Mouse (Mus musculus): ENCODE measurements around the gene Fut7. TPM values are rescaled to one million over a fixed set of nuclear protein-coding genes. Genes with fewer than 3 reads are reported as not detected.

The Fut7 gene
- polyA plus RNA-seq, 1 experiment from 2014 or later = 0.17 TPM

DNA sequence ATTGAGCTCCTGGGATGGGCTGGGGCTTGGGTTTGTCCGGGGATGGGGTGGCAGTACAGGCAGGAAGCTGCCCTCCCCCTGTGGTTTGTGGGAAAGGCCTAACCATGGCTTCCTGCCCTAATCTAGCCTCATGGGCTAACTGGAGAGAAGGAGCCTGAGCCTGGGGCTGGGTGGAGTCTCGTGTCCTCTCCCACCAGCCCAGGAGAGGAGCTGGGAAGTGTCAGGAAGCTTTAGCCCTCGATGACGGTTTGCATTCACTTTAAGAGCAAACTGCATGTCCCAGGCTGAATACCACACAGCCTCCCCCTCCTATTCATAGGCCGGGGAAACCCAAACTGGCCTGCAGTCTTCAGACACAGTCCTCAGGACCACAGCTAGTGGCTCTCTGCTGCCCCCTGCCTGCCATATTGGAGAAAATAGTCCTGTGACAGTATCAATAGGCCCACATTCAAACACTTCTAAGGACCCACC lies 3.7 kb downstream of the Fut7 start:
- Histone ChIP-seq H3K27me3 (peaks cover 66% of the 10 kb centered on the region), H3K27ac (no peak overlapping the region), H3K9me3 (no peaks in the 10 kb centered on the region), H3K4me3 (no peak overlapping the region), H3K9ac (no peak overlapping the region), H3K4me1 (peaks cover 8% of the 10 kb centered on the region), H3K4me2 (no peak overlapping the region), H3K36me3 (no peaks in the 10 kb centered on the region)
- whole genome bisulfite sequencing = 29% methylated on average over 5 of the region's 5 CpGs
- no peak for ATAC-seq (ENCODE audit: insufficient number of reproducible peaks, insufficient read depth, low FRiP score, low TSS enrichment, low read depth)

DNA sequence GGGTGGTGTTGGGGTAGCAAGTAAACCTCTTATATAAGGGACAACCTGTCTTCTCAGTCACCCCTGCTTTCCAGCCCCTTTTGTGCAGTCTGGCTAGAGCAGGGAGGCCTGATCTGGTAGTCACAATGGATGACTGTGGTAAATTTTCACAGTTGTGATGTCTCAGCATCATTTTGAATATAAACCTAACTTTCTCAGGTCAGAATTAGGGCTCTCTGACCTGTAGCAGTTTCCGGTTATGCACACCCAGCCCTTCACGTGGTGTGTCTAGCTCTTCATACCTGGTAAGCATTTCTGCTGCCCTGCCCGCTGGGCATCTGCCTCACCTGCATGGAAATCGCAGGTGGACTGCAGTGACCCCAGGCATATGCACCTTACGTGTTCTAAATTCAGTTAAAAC lies 4.2 kb downstream of the Fut7 start:
- peaks cover 66% of the 10 kb centered on the region for H3K27me3 ChIP-seq
- no peak overlapping the region for H3K4me2 ChIP-seq
- peaks cover 8% of the 10 kb centered on the region for H3K4me1 ChIP-seq
- no peak overlapping the region for H3K4me3 ChIP-seq
- no peak overlapping the region for H3K9ac ChIP-seq
- WGBS = 90% methylated on average over 5 of the region's 5 CpGs
- no peak overlapping the region for H3K27ac ChIP-seq
- no peaks in the 10 kb centered on the region for H3K9me3 ChIP-seq
- no peak for ATAC-seq (ENCODE audit: insufficient number of reproducible peaks, insufficient read depth, low FRiP score, low TSS enrichment, low read depth)
- H3K36me3 ChIP-seq = no peaks in the 10 kb centered on the region

DNA sequence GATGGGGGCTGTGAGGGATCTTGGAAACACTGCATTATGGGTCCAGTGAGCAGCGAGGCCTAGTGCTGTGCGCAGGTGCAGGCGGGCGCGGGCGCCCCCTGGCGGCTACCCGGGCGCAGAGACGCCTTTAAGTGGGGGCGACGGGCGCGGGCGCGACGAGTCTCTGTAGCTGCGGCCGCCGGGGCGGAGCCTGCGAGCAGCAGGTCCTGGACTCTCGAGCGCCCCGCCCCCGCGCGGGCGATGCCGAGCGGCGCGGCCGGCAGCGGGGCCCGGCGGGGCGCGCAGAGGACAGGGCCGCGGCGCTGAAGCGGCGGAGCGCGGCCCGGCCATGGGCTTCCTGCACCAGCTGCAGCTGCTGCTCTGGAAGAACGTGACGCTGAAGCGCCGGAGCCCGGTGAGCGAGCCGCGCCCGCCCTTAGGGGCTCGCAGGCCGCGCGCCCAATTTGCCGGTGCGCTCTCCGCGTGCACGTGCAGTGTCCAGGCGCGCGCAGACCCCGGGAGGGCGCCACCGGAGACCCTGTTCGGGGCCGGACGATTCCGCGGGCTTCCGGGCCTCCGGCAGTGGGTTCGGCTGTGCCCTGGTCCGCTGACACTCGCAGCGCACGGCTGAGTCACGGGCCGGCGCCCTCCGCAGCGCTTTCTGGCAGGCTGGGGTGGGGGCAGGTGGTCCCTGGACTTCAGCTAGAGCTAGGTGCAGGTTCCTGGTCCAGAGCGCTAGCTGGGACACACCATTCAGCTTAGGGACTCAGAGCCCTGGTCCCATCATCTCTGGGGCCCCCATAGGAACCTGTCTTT lies 5.6 kb downstream of the Fut7 start, which contains the start of gene Abca2:
Gene Abca2, plus strand, starts transcription at position 262 of the 795 bp plus-strand sequence.
- Histone ChIP-seq H3K27me3 (peaks cover 53% of the 10 kb centered on the region), H3K27ac (no peak within 1 kb of the TSS; the same call in 1 of the 2 replicates)
- ATAC-seq (ENCODE audit: insufficient number of reproducible peaks, insufficient read depth, low FRiP score, low TSS enrichment, low read depth) = peak; percentile 73

DNA sequence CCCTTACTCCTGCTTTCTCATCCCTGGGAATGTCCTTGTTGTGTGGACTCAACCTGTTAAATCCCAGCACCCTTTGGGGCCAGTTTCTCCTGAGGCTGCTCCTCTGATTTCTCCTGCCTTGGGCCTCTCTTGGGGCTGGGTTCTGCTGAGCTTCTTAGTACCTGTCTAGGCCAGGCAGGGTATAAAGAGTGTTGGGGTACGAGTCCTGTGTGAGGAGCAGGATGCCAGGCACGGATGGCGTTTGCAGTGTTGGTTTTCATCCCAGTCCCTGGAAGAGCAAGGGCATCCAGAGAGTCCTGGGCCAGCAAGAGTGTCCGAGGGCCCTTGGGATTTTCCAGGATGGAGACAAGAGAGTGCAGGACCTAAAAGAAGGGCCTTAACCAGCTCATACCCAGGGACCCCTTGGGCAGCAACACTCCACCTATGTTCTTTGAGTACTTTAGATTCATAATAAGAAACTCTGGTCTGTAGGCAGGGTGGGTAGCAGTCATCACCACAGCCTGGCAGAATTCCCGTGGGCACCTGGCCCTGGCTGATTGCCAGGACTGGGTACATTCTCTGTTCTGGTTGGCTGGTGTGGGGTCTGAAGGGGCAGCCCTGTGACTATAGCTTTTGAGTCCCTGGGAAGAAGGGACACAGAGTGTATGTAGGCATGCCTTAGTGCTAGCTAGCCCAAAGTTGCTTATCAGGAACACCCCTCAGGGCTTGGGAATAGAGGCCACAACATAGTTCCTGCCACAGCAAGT lies 6.5 kb downstream of the Fut7 start:
- H3K9ac ChIP-seq = peak overlapping the region; percentile 49; the same call in 1 of the 2 replicates
- no peak overlapping the region for H3K27ac ChIP-seq
- H3K36me3 ChIP-seq = no peaks in the 10 kb centered on the region
- peak overlapping the region; percentile 94 for H3K4me2 ChIP-seq
- peaks cover 8% of the 10 kb centered on the region for H3K4me1 ChIP-seq
- peak overlapping the region; percentile 69 for H3K4me3 ChIP-seq
- H3K9me3 ChIP-seq = no peaks in the 10 kb centered on the region
- ATAC-seq (ENCODE audit: insufficient number of reproducible peaks, insufficient read depth, low FRiP score, low TSS enrichment, low read depth) = no peak
- H3K27me3 ChIP-seq = peaks cover 46% of the 10 kb centered on the region
- WGBS = 70% methylated on average over 5 of the region's 5 CpGs

More for the DNA sequence above, 5.6 kb downstream of the Fut7 start, which contains the start of gene Abca2:
- Histone ChIP-seq H3K9me3 (no peaks in the 10 kb centered on the region), H3K9ac (peak within 1 kb of the TSS; percentile 81), H3K4me3 (peak within 1 kb of the TSS; percentile 69), H3K4me2 (peak within 1 kb of the TSS; percentile 94), H3K36me3 (no peaks in the 10 kb centered on the region), H3K4me1 (peaks cover 8% of the 10 kb centered on the region)
- under 1% methylated on average over 89 of the region's 89 CpGs for WGBS

- H3K4me3 ChIP-seq = no peak overlapping the region
- H3K36me3 ChIP-seq = 0 out of 2 replicates have a peak, but pooled peaks cover 3% of the 10 kb centered on the region
- no peak overlapping the region for H3K27ac ChIP-seq
- no peak overlapping the region for H3K9ac ChIP-seq
- H3K27me3 ChIP-seq = peaks cover 36% of the 10 kb centered on the region
- 57% methylated on average over 17 of the region's 17 CpGs for WGBS
- no peak for ATAC-seq (ENCODE audit: insufficient number of reproducible peaks, insufficient read depth, low FRiP score, low TSS enrichment, low read depth)
- no peaks in the 10 kb centered on the region for H3K9me3 ChIP-seq
- peaks cover 8% of the 10 kb centered on the region for H3K4me1 ChIP-seq
- no peak overlapping the region for H3K4me2 ChIP-seq
Measured at GRCm38 (mm10) chr2:25430395-25431233, 7.5 kb downstream of the Fut7 start.

GRCm38 (mm10) chr2:25431308-25431855 lies 8.3 kb downstream of the Fut7 start:
- Histone ChIP-seq H3K9ac (no peak overlapping the region; the same call in 1 of the 2 replicates), H3K36me3 (0 out of 2 replicates have a peak, but pooled peaks cover 3% of the 10 kb centered on the region)

GRCm38 (mm10) chr2:25432326-25433098 lies 9.4 kb downstream of the Fut7 start:
- Histone ChIP-seq H3K4me1 (peaks cover 8% of the 10 kb centered on the region), H3K36me3 (peaks cover 4% of the 10 kb centered on the region; the same call in 1 of the 2 replicates), H3K27ac (no peak overlapping the region), H3K4me3 (no peak overlapping the region), H3K27me3 (peaks cover 24% of the 10 kb centered on the region), H3K9ac (peak overlapping the region; percentile 3; the same call in 1 of the 2 replicates), H3K4me2 (no peak overlapping the region), H3K9me3 (no peaks in the 10 kb centered on the region)
- WGBS = 74% methylated on average over 11 of the region's 11 CpGs
- ATAC-seq (ENCODE audit: insufficient number of reproducible peaks, insufficient read depth, low FRiP score, low TSS enrichment, low read depth) = no peak

More at GRCm38 (mm10) chr2:25431308-25431855, 8.3 kb downstream of the Fut7 start:
- Histone ChIP-seq H3K9me3 (no peaks in the 10 kb centered on the region), H3K4me3 (no peak overlapping the region), H3K27me3 (peaks cover 28% of the 10 kb centered on the region), H3K27ac (no peak overlapping the region), H3K4me2 (no peak overlapping the region), H3K4me1 (peaks cover 8% of the 10 kb centered on the region)
- ATAC-seq (ENCODE audit: insufficient number of reproducible peaks, insufficient read depth, low FRiP score, low TSS enrichment, low read depth) = no peak
- WGBS = 53% methylated on average over 6 of the region's 6 CpGs

DNA sequence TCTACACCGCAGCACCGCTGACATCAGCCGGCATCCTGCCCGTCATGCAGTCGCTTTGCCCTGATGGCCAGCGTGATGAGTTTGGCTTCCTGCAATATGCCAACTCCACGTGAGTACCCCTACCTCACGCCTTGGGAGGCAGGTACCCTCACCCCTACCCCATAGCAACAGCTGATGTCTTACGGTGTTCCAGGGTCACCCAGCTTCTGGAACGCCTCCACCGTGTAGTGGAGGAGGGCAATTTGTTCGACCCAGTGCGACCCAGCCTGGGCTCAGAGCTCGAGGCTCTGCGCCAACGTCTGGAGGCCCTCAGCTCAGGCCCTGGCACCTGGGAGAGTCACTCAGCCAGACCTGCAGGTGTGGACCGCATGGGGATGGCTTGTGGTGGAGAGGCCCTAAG lies 10.0 kb downstream of the Fut7 start:
- H3K27me3 ChIP-seq = peaks cover 24% of the 10 kb centered on the region
- peak overlapping the region; percentile 3; the same call in 1 of the 2 replicates for H3K9ac ChIP-seq
- no peak overlapping the region for H3K4me2 ChIP-seq
- no peak overlapping the region for H3K27ac ChIP-seq
- 89% methylated on average over 17 of the region's 17 CpGs for WGBS
- no peak overlapping the region for H3K4me3 ChIP-seq
- H3K36me3 ChIP-seq = peaks cover 9% of the 10 kb centered on the region; the same call in 1 of the 2 replicates
- no peaks in the 10 kb centered on the region for H3K9me3 ChIP-seq
- ATAC-seq (ENCODE audit: insufficient number of reproducible peaks, insufficient read depth, low FRiP score, low TSS enrichment, low read depth) = no peak
- H3K4me1 ChIP-seq = peaks cover 8% of the 10 kb centered on the region

DNA sequence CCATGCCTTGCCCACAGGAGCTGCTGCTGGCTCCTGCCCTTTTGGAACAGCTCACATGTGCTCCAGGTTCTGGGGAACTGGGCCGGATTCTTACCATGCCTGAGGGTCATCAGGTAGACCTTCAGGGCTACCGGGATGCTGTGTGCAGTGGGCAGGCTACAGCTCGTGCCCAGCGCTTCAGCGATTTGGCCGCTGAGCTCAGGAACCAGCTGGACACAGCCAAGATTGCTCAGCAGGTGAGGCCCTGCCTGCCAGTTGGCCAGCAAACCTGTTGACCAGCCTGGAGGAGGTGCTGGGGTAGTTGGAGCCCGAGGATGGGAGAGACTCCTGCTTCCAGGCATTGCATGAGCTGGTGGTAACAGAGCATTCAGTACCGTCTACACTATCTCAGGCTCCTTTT lies 11.2 kb downstream of the Fut7 start:
- 87% methylated on average over 8 of the region's 8 CpGs for WGBS
- no peak for ATAC-seq (ENCODE audit: insufficient number of reproducible peaks, insufficient read depth, low FRiP score, low TSS enrichment, low read depth)
- Histone ChIP-seq H3K4me1 (peaks cover 3% of the 10 kb centered on the region; the same call in 1 of the 2 replicates), H3K27ac (no peak overlapping the region), H3K4me3 (no peak overlapping the region), H3K27me3 (peaks cover 18% of the 10 kb centered on the region), H3K9me3 (no peaks in the 10 kb centered on the region), H3K36me3 (peaks cover 15% of the 10 kb centered on the region), H3K4me2 (no peak overlapping the region), H3K9ac (no peak overlapping the region)

GRCm38 (mm10) chr2:25436286-25436820 lies 13.3 kb downstream of the Fut7 start:
- H3K9me3 ChIP-seq = no peaks in the 10 kb centered on the region
- 89% methylated on average over 10 of the region's 10 CpGs for WGBS
- H3K27me3 ChIP-seq = no peaks in the 10 kb centered on the region
- no peak overlapping the region for H3K9ac ChIP-seq
- no peak for ATAC-seq (ENCODE audit: insufficient number of reproducible peaks, insufficient read depth, low FRiP score, low TSS enrichment, low read depth)
- no peak overlapping the region for H3K27ac ChIP-seq
- H3K4me1 ChIP-seq = no peaks in the 10 kb centered on the region
- H3K36me3 ChIP-seq = peaks cover 15% of the 10 kb centered on the region
- H3K4me3 ChIP-seq = no peak overlapping the region
- no peak overlapping the region for H3K4me2 ChIP-seq

Measured in embryonic facial prominence, embryonic 13.5 days (tissue).